Mouse (Mus musculus): Measurements from ENCODE around the gene Hoxd4. TPM values are rescaled to one million over a fixed set of nuclear protein-coding genes. Genes with fewer than 3 reads are reported as not detected.

Hoxd4 gene
- polyA plus RNA-seq, 1 experiment = 2.9 TPM

- Histone ChIP-seq H3K27me3 (ENCODE audit: control insufficient read depth, insufficient read depth, low read length) (peaks cover 71% of the 10 kb centered on the region), H3K4me3 (ENCODE audit: low read depth, low read length) (peak within 1 kb of the TSS; percentile 63), H3K4me1 (ENCODE audit: control insufficient read depth, insufficient read depth, insufficient read length, low read length) (peaks cover 6% of the 10 kb centered on the region; the same call in 1 of the 2 replicates), H3K27ac (ENCODE audit: insufficient read depth, low read depth, low read length) (no peak within 1 kb of the TSS), H3K36me3 (ENCODE audit: control insufficient read depth, insufficient read depth, low read length) (no peaks in the 10 kb centered on the region)
- TF ChIP-seq CTCF (IDR thresholded peaks at IDR 0.05; ENCODE audit: extremely low read depth, insufficient read length, insufficient replicate concordance, low read depth, low read length) (no peak), POLR2A (IDR thresholded peaks at IDR 0.05; ENCODE audit: low read depth, low read length) (no peak)
- WGBS = 2% methylated on average over 52 of the region's 52 CpGs
These were observed 7.2 kb upstream of the Hoxd4 start, which contains the start of gene Hoxd8 for GRCm38 (mm10) chr2:74704393-74704998. Gene Hoxd8 (plus strand): TSS chr2:74704615.

- TF ChIP-seq POLR2A (IDR thresholded peaks at IDR 0.05; ENCODE audit: low read depth, low read length) (no peak), CTCF (IDR thresholded peaks at IDR 0.05; ENCODE audit: extremely low read depth, insufficient read length, insufficient replicate concordance, low read depth, low read length) (no peak)
- peaks cover 70% of the 10 kb centered on the region for H3K27me3 ChIP-seq (ENCODE audit: control insufficient read depth, insufficient read depth, low read length)
- H3K27ac ChIP-seq (ENCODE audit: insufficient read depth, low read depth, low read length) = no peak overlapping the region
- no peaks in the 10 kb centered on the region for H3K36me3 ChIP-seq (ENCODE audit: control insufficient read depth, insufficient read depth, low read length)
- H3K4me3 ChIP-seq (ENCODE audit: low read depth, low read length) = peak overlapping the region; percentile 63
- 3% methylated on average over 62 of the region's 66 CpGs for WGBS
- H3K4me1 ChIP-seq (ENCODE audit: control insufficient read depth, insufficient read depth, insufficient read length, low read length) = peaks cover 6% of the 10 kb centered on the region; the same call in 1 of the 2 replicates
These were observed 6.7 kb upstream of the Hoxd4 start for GRCm38 (mm10) chr2:74704999-74705466.

- Histone ChIP-seq H3K4me3 (ENCODE audit: low read depth, low read length) (peak overlapping the region; percentile 63), H3K27me3 (ENCODE audit: control insufficient read depth, insufficient read depth, low read length) (peaks cover 68% of the 10 kb centered on the region), H3K36me3 (ENCODE audit: control insufficient read depth, insufficient read depth, low read length) (no peaks in the 10 kb centered on the region), H3K27ac (ENCODE audit: insufficient read depth, low read depth, low read length) (no peak overlapping the region), H3K4me1 (ENCODE audit: control insufficient read depth, insufficient read depth, insufficient read length, low read length) (peaks cover 6% of the 10 kb centered on the region; the same call in 1 of the 2 replicates)
- TF ChIP-seq POLR2A (IDR thresholded peaks at IDR 0.05; ENCODE audit: low read depth, low read length) (no peak), CTCF (IDR thresholded peaks at IDR 0.05; ENCODE audit: extremely low read depth, insufficient read length, insufficient replicate concordance, low read depth, low read length) (no peak)
- under 1% methylated on average over 84 of the region's 85 CpGs for WGBS
These were observed 6.2 kb upstream of the Hoxd4 start for GRCm38 (mm10) chr2:74705467-74706089.

GRCm38 (mm10) chr2:74706393-74706960, 5.3 kb upstream of the Hoxd4 start:
- H3K4me3 ChIP-seq (ENCODE audit: low read depth, low read length) = no peak overlapping the region
- H3K36me3 ChIP-seq (ENCODE audit: control insufficient read depth, insufficient read depth, low read length) = no peaks in the 10 kb centered on the region
- peaks cover 6% of the 10 kb centered on the region; the same call in 1 of the 2 replicates for H3K4me1 ChIP-seq (ENCODE audit: control insufficient read depth, insufficient read depth, insufficient read length, low read length)
- TF ChIP-seq CTCF (IDR thresholded peaks at IDR 0.05; ENCODE audit: extremely low read depth, insufficient read length, insufficient replicate concordance, low read depth, low read length) (no peak), POLR2A (IDR thresholded peaks at IDR 0.05; ENCODE audit: low read depth, low read length) (no peak)
- H3K27ac ChIP-seq (ENCODE audit: insufficient read depth, low read depth, low read length) = no peak overlapping the region
- 9% methylated on average over 13 of the region's 13 CpGs for WGBS
- peaks cover 67% of the 10 kb centered on the region for H3K27me3 ChIP-seq (ENCODE audit: control insufficient read depth, insufficient read depth, low read length)

GRCm38 (mm10) chr2:74707599-74707998, 4.1 kb upstream of the Hoxd4 start:
- TF ChIP-seq CTCF (IDR thresholded peaks at IDR 0.05; ENCODE audit: extremely low read depth, insufficient read length, insufficient replicate concordance, low read depth, low read length) (no peak), POLR2A (IDR thresholded peaks at IDR 0.05; ENCODE audit: low read depth, low read length) (no peak)
- Histone ChIP-seq H3K4me1 (ENCODE audit: control insufficient read depth, insufficient read depth, insufficient read length, low read length) (peaks cover 8% of the 10 kb centered on the region), H3K27me3 (ENCODE audit: control insufficient read depth, insufficient read depth, low read length) (peaks cover 70% of the 10 kb centered on the region), H3K4me3 (ENCODE audit: low read depth, low read length) (no peak overlapping the region), H3K27ac (ENCODE audit: insufficient read depth, low read depth, low read length) (no peak overlapping the region), H3K36me3 (ENCODE audit: control insufficient read depth, insufficient read depth, low read length) (no peaks in the 10 kb centered on the region)
- 32% methylated on average over 7 of the region's 7 CpGs for WGBS

GRCm38 (mm10) chr2:74708676-74709075, 3.1 kb upstream of the Hoxd4 start:
- Histone ChIP-seq H3K4me3 (ENCODE audit: low read depth, low read length) (no peak overlapping the region), H3K36me3 (ENCODE audit: control insufficient read depth, insufficient read depth, low read length) (no peaks in the 10 kb centered on the region), H3K27ac (ENCODE audit: insufficient read depth, low read depth, low read length) (no peak overlapping the region), H3K27me3 (ENCODE audit: control insufficient read depth, insufficient read depth, low read length) (peaks cover 70% of the 10 kb centered on the region), H3K4me1 (ENCODE audit: control insufficient read depth, insufficient read depth, insufficient read length, low read length) (peaks cover 8% of the 10 kb centered on the region)
- whole genome bisulfite sequencing = 43% methylated on average over 4 of the region's 4 CpGs
- TF ChIP-seq CTCF (IDR thresholded peaks at IDR 0.05; ENCODE audit: extremely low read depth, insufficient read length, insufficient replicate concordance, low read depth, low read length) = no peak
- no peak for TF ChIP-seq POLR2A (IDR thresholded peaks at IDR 0.05; ENCODE audit: low read depth, low read length)
